Mouse (Mus musculus): Measurements from ENCODE around the gene Adamts4.

The Adamts4 gene

DNA sequence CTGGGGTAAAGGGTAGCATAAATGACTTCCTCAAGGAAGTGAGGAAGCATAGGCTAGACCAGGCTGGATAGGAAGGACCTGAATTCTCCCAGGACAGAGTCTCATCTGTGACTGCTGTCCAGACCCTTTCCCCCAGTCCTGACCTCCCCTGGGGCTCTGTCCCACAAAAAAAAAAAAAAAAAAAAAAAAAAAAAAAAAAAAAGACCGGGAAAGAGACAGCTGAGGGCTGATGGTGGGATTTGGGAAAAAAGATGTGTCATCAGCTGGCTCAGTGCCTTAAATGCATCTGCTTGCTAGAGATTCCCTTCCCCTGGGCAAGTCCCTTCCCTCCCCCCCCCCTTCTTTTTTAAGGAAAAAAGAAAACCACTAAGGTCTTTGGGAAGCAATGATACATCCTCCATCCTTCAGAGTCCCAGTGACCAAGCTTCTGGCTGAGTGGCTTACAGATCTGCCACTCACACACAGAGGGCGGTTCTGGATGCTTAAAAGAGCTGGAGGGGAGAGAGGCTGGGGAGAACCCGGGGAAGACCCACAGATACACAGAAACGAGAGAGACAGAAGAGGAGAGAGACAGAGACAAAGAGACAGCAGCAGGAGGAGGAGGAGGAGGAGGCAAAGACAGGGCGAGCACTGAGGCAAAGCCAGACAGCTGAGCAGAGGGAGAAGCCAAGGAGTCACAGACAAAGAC, at the start of gene Adamts4:
Gene Adamts4, plus strand, starts transcription at position 509 of the 688 bp plus-strand sequence.
- DNase-seq (ENCODE audit: low spot score in 2 of 2): peak in 1 of 2 experiments; percentile 66

DNA sequence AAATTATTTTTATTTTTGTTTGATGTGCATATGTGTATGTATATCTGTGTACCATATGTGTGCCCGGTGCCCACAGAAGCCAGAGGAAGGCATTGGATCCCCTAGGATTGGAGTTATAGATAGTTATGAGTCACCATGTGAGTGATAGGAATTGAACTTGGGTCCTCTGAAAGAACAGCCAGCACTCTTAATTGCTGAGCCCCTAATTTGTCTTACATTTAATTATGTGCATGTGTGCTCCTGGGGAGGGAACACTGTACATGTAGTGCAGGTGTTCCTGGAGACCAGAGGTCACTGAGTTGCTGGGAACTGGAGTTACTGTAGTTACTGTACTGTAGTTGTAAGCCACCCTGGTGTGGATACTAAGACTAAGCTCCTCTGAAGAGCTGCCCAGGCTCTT, 49.5 kb upstream of the Adamts4 start:
- no peak for DNase-seq (ENCODE audit: low spot score in 2 of 2)

DNA sequence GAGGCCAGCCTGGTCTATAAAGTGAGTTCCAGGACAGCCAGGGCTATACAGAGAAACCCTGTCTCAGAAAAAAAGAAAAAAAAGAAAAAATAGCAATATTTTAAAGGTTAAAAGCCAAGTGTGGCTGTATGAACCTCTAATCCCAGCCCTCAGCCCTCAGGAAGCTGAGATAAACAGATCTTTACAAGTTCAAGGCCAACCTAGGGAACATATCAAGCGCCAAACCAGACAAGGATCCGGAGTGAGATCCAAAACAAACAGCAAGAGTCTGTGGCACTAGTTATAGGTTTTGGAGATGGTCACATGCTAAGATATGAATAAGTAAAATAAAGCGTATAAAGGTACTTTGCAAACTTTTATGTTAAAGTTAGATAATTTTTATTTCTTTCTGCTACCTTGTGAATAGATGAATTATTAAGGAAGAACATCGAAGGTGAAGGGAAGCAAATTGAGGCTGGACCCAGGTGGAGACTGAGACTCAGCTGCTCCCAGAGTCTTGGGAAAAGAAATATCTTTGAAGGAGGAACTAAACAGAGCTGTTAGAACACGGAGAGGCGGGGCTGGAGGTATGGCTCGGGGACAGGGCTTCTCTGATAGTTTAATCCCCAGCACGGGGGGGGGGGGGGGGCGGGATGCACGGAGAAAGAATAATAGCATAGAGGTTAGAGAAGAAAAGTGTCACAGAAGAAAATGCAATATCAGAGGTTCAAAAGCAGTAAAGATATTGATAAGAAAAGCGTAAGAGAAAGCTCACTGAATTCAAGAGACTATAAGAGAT, 46.6 kb upstream of the Adamts4 start:
- DNase-seq (ENCODE audit: low spot score in 2 of 2): no peak

DNA sequence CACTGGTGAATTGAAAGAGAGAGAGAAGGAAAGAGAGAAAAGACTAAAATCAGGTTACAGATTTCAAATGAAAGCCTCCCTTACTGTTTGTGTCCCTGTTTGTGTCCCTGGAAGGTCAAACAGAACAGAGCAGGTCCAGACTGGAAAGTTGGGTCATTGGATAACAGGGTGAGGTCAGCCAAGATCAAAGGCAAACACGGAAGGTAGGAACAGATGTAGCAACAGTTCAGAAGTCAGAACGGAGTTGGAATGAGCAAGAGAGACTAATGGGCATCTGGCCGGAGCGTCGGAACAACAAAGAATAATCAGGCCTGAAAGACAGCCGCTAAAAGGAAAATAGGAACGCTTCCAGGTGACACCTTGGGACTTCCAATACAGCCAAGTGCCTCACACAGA, 46.0 kb upstream of the Adamts4 start:
- no peak for DNase-seq (ENCODE audit: low spot score in 2 of 2)

DNA sequence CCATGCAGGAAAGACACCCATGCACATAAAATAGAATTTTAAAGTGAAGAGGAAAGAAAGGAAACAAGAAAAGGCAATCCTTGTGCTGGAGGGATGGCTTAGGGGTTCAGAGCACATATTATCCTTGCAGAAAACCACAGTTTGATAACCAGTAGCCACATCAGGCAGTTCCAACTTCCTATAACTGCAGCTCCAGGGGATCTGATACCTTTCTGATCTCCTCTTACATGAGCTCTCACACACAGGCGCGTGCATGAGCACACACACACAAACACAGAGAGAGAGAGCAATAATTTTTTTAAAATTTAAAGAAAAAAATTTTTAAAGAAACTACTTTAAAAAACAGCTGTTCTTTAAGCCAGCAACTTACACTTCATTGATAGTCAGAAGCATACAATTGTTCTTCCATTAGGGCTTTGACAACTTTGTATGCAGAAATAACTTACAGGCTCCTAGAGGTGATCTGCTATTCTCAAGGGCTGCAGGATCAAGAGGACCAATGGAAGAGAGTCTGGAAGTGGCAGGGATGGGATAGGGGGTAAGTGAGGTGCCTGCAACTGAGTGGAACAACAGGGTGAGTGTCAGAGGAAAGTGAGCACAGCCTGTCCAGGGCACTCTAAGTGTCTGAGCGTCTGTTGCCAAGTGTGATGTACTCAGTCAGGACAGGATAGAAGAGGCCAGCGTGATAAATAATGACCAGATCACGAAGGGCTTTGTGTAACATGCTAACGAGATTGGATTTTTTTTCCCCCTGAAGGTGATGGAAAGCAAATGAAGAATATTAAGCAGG, 44.3 kb upstream of the Adamts4 start:
- no peak for DNase-seq (ENCODE audit: low spot score in 2 of 2)

DNA sequence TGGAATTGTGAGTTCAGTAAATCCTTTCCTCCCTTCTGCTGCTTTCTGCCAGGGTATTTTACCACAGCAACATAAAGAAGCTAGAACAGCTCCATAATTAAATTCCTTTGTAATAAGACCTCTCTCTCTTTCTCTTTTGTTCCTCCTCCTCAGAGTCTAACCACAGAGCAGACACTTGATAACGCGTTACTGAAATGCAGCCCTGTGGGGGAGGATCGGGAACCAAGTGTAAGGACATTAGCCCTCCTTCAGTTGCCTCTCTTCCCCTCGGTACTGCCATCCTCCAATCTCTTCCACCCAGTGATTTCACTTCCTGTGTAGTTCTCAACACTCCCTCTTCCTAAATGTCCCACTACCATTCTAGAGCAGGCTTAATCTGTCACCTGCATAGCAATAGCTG, 40.8 kb upstream of the Adamts4 start:
- DNase-seq (ENCODE audit: low spot score in 2 of 2): no peak

DNA sequence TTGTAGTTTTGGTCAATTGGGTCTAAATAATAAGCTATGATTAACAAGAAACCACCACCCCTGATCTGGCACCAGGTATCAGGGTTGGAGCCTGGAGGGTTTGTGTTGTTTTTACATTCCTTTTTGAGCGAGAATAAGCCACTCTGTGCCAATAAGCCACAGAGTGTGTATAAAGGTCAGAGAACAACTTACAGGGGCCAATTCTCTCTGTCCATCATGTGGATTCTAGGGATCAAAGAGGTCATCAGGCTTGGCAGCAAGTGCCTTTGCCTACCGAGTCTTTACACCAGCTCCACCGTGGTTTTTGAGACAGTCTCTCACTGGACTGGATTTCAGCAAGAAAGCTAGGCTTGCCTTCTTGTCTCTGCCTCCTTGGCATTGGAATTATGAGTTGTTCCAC, 37.4 kb upstream of the Adamts4 start:
- DNase-seq (ENCODE audit: low spot score in 2 of 2): no peak

DNA sequence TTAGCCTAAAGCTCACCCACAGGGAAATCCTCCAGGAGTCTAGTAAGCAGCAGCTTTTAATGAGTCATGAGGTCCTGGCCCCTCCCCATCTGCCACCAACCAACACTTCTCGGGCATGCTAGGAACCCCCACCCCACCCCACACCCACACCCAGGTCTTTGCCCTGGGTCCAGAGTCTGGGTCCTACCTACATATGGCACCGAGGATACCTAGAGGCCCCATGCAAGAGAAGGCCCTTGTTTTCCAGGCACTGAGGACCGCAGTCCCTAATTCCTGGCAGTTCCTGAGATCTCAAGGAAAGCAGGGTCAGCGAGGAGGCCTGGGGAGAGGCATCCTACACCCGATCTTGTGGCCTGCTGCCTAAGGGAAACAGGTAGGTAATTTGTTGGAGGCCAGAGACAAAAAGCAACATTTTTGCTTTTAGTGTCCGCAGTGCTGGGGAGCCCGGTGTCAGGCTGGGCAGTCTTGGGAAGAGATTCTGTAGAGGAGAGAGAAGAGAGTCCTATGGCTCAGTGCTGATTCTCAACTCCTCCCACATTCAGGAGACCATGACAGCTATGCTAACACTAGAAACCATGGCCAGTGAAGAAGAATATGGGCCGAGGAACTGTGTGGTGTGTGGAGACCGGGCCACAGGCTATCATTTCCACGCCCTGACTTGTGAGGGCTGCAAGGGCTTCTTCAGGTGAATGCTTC, 36.3 kb upstream of the Adamts4 start, which contains the start of gene Nr1i3:
Gene Nr1i3, plus strand, starts transcription at position 170 of the 696 bp plus-strand sequence.
- DNase-seq (ENCODE audit: low spot score in 2 of 2): no peak

DNA sequence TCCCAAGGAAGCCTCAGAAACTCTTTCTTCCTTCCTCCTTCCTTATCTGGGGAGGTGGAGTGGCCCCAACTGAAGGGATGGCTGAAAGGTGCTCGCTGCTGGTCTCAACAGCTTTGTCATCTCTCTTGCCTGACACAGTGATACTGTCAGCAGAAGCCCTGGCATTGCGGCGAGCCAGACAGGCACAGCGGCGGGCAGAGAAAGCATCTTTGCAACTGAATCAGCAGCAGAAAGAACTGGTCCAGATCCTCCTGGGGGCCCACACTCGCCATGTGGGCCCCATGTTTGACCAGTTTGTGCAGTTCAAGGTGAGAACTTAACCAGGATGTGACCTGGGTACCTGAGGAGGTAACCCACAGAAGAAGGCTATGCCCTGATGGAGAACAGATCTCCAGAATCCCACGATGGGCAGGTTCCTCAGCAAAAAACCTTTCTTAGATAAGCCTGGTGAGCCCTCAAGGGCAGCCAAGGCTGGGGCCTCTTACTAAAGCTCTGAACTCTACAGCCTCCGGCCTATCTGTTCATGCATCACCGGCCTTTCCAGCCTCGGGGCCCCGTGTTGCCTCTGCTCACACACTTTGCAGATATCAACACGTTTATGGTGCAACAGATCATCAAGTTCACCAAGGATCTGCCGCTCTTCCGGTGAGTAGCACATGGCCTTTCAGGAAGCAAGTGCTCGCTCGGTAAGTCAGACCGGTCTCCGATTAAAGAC, 33.8 kb upstream of the Adamts4 start:
- no peak for DNase-seq (ENCODE audit: low spot score in 2 of 2)

DNA sequence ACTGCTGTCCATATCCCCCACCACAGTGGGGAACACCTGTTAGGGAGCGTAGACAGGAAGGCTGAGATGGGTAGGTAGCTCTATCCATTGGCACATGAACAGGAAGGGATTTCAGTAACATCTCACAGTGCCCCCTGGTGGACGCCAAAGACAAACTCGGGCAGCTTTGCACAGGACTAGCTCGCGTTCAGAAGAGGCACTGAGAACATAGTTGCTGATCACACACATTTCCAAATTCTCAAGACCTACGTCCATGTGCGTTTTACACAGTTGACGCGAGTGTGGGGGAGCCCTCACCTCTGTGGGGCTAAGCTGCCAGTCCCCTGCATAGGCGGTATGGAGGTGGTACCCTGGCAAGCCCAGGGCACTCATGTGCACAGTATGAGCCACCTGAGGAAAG, 29.4 kb upstream of the Adamts4 start:
- DNase-seq (ENCODE audit: low spot score in 2 of 2): peak; percentile 65 to 90

DNA sequence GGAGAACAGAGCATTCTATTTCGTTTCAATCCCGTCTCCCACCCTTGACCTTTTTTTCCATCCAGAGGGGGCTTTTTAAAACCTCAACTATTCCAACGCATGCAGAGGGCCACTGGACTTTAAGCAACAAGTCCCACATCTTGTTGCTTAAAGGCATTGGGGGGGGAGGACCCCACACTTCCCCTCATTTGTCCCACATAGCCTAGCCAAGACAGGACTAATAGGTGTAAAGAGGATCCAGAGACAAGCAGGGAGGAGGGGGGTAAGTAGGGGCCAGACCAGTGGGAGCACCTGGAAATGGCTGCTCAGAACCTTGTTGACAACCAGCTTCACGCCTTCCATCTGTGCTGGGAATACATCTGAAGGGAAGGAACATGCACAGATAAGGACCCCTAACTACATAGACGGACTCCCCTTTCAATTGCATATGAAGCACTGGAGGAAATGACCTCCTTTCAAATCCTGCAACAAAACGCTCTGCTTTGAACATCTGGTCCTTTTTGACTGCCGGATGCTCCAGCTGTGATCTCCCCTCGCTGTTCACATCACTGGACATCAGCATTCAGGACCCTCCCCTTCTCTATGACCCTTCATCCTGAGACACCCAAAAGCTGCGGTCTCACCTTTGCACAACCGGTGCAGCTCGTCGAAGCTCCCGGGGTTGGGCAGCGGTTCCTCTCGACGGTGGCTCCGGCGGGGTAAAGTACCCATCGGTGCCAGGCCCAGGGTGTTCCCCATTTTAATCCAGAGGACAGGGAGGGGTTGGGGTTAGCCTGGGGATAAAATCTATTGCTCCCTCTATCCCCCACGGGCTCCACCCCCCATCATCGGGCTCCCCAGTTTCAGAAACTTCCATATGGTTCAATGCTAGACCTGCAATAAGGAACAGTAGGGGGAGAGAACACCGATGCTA, 28.7 kb upstream of the Adamts4 start:
- peak in 1 of 2 experiments; percentile 14 for DNase-seq (ENCODE audit: low spot score in 2 of 2)

DNA sequence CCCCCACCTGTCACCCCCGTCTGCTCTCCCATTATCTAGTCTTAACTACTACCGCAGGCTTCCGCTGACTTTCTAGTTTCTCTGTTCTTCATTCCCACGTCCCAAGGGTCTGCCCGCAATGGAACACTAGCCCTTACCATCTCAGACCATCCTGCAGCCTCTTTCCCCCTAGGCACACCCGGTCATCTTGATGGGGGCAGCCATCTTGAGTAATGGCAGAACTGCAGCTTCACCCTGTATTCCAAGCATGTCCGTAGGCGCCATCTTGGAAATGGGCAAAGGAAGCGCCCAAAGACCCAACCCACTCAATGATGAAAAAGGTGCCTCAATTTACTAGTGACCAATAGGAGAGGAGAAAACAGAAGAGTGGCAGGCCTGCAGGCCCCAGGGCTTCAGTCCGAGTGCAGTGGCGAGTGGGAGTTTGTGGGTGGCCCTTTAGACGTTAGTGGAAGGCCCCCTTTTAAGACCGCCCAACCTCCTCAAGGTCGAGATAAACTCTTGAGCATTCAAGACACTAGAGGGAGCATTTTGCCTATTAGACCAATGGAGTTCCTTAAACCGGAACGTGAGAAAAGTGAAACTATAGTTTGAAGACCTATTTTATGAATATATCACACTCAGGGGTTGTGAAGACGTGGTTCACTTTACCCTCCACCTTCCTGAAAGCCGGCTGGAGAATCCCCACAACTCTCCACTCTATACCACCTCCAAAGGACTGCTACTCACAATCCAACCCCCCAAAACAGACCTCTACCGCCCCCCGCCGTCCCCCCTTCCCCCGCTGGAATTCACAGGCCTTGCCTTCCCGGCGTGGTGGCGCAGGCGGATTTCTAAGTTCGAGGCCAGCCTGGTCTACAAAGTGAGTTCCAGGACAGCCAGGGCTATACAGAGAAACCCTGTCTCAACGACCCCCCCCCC, 27.7 kb upstream of the Adamts4 start, which contains the start of gene Tomm40l:
Gene Tomm40l, minus strand, starts transcription at position 277 of the 918 bp plus-strand sequence.
- peak; percentile 98 to 99 for DNase-seq (ENCODE audit: low spot score in 2 of 2)

DNA sequence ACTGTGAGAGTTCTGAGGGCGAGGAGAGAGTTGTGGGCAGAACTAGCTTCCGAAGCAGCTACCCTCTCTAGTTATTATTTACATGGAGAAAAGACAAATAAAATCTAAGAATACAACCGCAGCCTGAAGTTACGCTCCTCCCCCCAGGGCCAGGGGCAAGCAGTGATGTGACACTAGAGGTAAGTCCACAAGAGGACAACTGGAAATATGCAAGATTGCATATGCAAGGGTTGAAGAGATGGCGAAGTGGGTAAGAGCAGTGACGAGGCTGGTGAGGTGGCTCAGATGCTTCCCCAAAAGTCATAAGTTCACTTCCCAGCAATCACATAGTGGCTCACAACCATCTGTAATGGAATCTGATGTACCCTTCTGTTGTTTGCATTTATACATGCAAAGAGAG, 27.1 kb upstream of the Adamts4 start:
- DNase-seq (ENCODE audit: low spot score in 2 of 2): no peak

DNA sequence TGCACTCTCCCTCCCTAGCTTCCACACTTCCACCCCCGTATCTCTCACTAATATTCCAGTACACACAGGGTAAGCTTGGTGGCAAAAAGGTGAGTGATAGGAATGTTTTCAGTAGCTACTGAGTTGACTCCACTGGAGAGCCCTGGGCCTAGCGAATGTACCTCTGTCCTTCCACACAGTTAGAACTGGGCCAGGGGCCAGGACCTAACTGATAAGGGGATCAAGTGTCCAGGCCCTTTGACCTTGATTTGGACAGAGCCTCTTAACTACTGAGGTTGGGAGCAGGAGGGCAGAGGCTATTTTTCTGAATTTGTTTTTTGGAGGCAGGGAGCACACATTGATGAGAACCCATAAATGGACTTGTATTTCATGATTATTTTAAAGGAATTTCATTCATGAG, 26.4 kb upstream of the Adamts4 start:
- DNase-seq (ENCODE audit: low spot score in 2 of 2): no peak

DNA sequence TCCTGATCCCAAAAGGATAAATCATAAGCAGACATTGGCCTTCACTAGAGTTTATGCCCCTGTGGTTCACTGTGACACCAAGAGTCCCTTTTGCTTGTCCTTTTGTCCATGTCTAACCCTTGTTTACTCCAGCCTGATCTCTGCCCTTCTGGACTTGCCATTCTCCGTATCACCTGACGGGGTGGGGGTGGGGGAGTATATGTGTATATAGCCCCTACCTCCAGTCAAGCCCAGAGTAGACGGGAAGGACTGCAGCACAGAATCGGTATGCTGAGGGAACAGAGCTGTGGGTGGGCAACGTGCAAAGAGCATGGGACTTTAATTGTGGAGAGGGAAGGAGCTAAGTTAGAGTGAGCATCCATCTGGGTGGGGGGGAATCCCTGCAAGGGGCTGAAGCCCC, 25.4 kb upstream of the Adamts4 start, which contains the start of gene Apoa2:
Gene Apoa2, plus strand, starts transcription at position 198 of the 400 bp plus-strand sequence.
- no peak for DNase-seq (ENCODE audit: low spot score in 2 of 2)

DNA sequence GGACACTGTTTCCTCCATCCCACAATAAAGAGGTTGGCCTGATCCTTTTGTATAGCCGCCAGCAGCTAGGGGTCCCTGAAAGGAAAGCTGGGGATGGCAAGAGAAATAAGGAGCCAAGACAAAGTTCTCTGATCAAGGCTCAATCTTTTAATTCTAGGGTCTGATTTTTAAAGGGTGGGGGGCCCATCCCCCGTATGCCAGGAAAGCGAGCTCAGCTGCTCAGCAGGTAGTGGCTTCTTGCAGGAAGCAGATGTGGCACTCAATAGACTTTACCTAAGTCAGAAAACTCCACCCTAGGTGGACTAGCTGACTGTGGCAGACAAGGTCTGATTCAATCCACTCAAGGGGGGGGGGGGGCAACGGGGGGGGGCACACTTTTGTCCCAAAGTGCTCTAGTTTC, 23.4 kb upstream of the Adamts4 start:
- no peak for DNase-seq (ENCODE audit: low spot score in 2 of 2)

DNA sequence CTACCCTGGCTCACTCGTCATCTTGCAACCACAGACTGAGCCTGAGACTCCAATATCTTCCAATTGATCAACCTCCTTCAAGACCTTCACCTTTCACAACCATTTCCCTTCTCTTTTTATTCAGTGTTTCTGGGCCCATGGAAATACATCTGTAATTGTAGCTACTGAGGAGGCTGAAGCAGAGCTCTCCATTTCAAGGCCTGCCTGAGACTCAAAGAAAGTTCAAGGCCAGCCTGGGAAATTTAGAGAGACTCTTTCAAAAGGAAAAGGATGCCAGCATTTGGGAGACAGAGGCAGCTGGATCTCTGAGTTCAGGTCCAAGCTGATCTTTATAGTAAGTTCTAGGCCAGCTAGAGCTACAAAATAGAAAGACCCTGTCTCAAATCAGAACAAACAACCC, 22.3 kb upstream of the Adamts4 start:
- no peak for DNase-seq (ENCODE audit: low spot score in 2 of 2)

DNA sequence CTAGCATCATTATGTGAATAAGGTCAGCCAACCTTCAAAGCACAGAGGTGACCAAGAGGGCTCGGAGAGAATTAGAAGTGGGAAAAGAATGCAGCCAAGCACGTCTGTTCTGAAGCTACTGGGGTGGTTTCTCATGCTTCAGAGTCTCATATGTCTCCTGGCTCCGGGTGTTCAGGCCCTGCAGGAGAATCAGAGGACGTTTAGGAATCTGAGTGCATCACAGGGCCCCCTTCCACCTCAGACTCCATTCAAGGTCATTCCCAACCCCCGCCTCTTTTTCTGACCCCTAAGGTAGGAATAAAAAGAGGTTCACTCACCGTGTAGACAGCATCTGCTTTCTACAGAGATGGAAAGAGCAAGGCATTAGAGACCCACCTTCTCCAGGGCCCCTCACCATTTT, 20.5 kb upstream of the Adamts4 start:
- DNase-seq (ENCODE audit: low spot score in 2 of 2): no peak

DNA sequence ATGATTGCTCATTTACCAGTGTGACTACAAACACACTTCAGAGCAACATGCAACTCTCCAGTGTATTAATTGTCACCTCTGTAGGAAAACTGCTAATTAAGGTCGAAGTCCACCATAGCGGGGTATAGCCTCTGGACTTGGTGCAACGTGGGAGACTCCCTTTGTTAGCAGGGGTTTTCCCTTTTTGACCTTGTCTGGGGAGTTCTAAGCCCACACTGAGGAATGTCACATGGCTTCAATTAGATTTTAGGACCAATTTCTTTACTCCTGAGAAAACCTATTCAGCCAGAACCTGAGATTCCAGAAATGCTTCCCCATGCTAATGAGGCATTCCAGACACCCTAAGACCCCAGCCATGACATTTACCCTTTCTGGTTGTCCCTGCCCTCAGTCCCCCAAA, 20.0 kb upstream of the Adamts4 start:
- DNase-seq (ENCODE audit: low spot score in 2 of 2): no peak
